Mouse (Mus musculus): Measurements from ENCODE around the gene Enc1.

- TF ChIP-seq CTCF (IDR thresholded peaks at IDR 0.05; ENCODE audit: extremely low read depth, insufficient read depth, insufficient read length, insufficient replicate concordance) (no peak), POLR2A (IDR thresholded peaks at IDR 0.05; ENCODE audit: low read depth, low read length) (no peak)
Observed at GRCm38 (mm10) chr13:97251736-97252135, 10.8 kb downstream of the Enc1 start.

Data from spleen, adult 2 months (tissue).